Mouse (Mus musculus) liver, embryonic 14.5 days (tissue): ENCODE data around the gene Agap1. TPM values are rescaled to one million over a fixed set of nuclear protein-coding genes. Genes with fewer than 3 reads are reported as not detected.

ENCODE experiments used
- ATAC-seq: fragments of 200-750 bp; cut with Nextera tagmentation; 2 replicates; pipeline ENCODE4 v1.8.0; 2017; ENCODE audit warnings: moderate number of reproducible peaks, mild to moderate bottlenecking, moderate library complexity; ENCODE audit not compliant: insufficient read depth
- DNase-seq, 3 experiments: peaks; one replicate each; pipeline ENCODE4 v3.0.0-alpha.2; 2012 to 2013; ENCODE audit warnings: low read depth in 3 of 3, low spot score in 3 of 3
- H3K27ac ChIP-seq: fragments of 300-500 bp; sonication (generic); 2 replicates; pipeline ENCODE4 v1.5.1; 2014; ENCODE audit warnings: moderate library complexity, mild to moderate bottlenecking, control low read depth, inconsistent platforms
- H3K27me3 ChIP-seq: fragments of 300-500 bp; sonication (generic); 2 replicates; pipeline ENCODE4 v1.6.1; 2014; ENCODE audit warnings: mild to moderate bottlenecking, low read length, moderate library complexity; ENCODE audit not compliant: control insufficient read depth, insufficient read depth
- H3K36me3 ChIP-seq: fragments of 300-500 bp; sonication (generic); replicated peaks from 2 replicates; pipeline ENCODE4 v1.6.1; 2014; ENCODE audit warnings: low read depth; ENCODE audit not compliant: control insufficient read depth, insufficient read depth
- H3K4me1 ChIP-seq, 2 experiments: fragments of 200-500 bp in 1 of 2; fragments of 300-500 bp in 1 of 2; sonication (generic) in 1 of 2; replicated peaks; 2 replicates each; pipeline ENCODE4 v1.6.1; 2012 to 2014; ENCODE audit warnings: antibody characterized with exemption in 1 of 2, inconsistent platforms in 1 of 2, low read length in 1 of 2; ENCODE audit not compliant: control insufficient read depth in 2 of 2, insufficient read depth in 2 of 2
- H3K4me2 ChIP-seq: fragments of 300-500 bp; sonication (generic); 2 replicates; pipeline ENCODE4 v1.6.1; 2014; ENCODE audit warnings: low read depth, mild to moderate bottlenecking, control low read depth, moderate library complexity
- H3K4me3 ChIP-seq, 2 experiments: fragments of 200-500 bp in 1 of 2; fragments of 300-500 bp in 1 of 2; sonication (generic) in 1 of 2; 2 replicates each; pipeline ENCODE4 v1.5.1; 2012 to 2014; ENCODE audit warnings: low read depth in 2 of 2, low read length in 2 of 2, mild to moderate bottlenecking in 2 of 2, control low read depth in 1 of 2, inconsistent platforms in 1 of 2, moderate library complexity in 1 of 2; ENCODE audit not compliant: insufficient read depth in 1 of 2
- H3K9ac ChIP-seq: fragments of 300-500 bp; sonication (generic); replicated peaks from 2 replicates; pipeline ENCODE4 v1.6.1; 2014; ENCODE audit warnings: mild to moderate bottlenecking, control low read depth, moderate library complexity
- H3K9me3 ChIP-seq: fragments of 300-500 bp; sonication (generic); 2 replicates; pipeline ENCODE4 v1.6.1; 2016; ENCODE audit warnings: low read length, mixed read lengths; ENCODE audit not compliant: control insufficient read depth
- CTCF ChIP-seq: IDR thresholded peaks from 2 replicates; pipeline ENCODE4 v1.5.1; 2016; ENCODE audit warnings: antibody characterized with exemption, low read depth, control low read depth
- EP300 ChIP-seq: IDR thresholded peaks from 2 replicates; pipeline ENCODE4 v1.6.1; 2016; ENCODE audit warnings: antibody characterized with exemption, low read depth
- WGBS: fragments of 180-500 bp; shearing (Covaris S2); extraction: QIAGEN DNeasy Blood & Tissue Kit; methylation state at CpG from one replicate; pipeline ENCODE4 v1.1.7; 2014; ENCODE audit not compliant: insufficient replicate concordance; 5-methylcytosine and 5-hydroxymethylcytosine counted together
- polyA plus RNA-seq, 2 experiments: library from polyadenylated mRNA; depleted of rRNA in 1 of 2; stranded (reverse) in 1 of 2; unstranded in 1 of 2; fragments of >200 nt; fragmentation: Nextera tagmentation in 1 of 2; extraction: Ambion mirVana in 1 of 2; gene quantifications; 2 replicates each; pipeline versions ENCODE4 v1.2.1 to v1.2.3; 2012 to 2014

Gene Agap1
- polyA plus RNA-seq, 2 experiments: 1.1 TPM

- no peak for ATAC-seq
- Histone ChIP-seq H3K9ac (no peak overlapping the region), H3K4me3 (no peak overlapping the region), H3K9me3 (no peaks in the 10 kb centered on the region), H3K27ac (no peak overlapping the region), H3K4me1 (0 out of 4 replicates have a peak, but pooled peaks cover 0 to 3% of the 10 kb centered on the region in 2 experiments), H3K27me3 (no peaks in the 10 kb centered on the region), H3K36me3 (no peaks in the 10 kb centered on the region), H3K4me2 (no peak overlapping the region)
- 77% methylated on average over 6 of the region's 6 CpGs for WGBS
- DNase-seq: no peak
- no peak for TF ChIP-seq CTCF
- TF ChIP-seq EP300: no peak
These were observed 32.3 kb downstream of the Agap1 start for GRCm38 (mm10) chr1:89486891-89487290.

GRCm38 (mm10) chr1:89489111-89489971 lies 34.7 kb downstream of the Agap1 start:
- TF ChIP-seq EP300 (no peak), CTCF (no peak)
- H3K4me1 ChIP-seq: 0 out of 4 replicates have a peak, but pooled peaks cover 0 to 3% of the 10 kb centered on the region in 2 experiments
- H3K9ac ChIP-seq: no peak overlapping the region
- ATAC-seq (no peak), DNase-seq (no peak)
- WGBS: 57% methylated on average over 17 of the region's 17 CpGs
- H3K4me2 ChIP-seq: no peak overlapping the region
- no peak overlapping the region for H3K27ac ChIP-seq
- no peaks in the 10 kb centered on the region for H3K9me3 ChIP-seq
- no peak overlapping the region for H3K4me3 ChIP-seq
- no peaks in the 10 kb centered on the region for H3K27me3 ChIP-seq
- H3K36me3 ChIP-seq: no peaks in the 10 kb centered on the region

- WGBS: 72% methylated on average over 5 of the region's 5 CpGs
- Histone ChIP-seq H3K36me3 (no peaks in the 10 kb centered on the region), H3K4me1 (0 out of 4 replicates have a peak, but pooled peaks cover 0 to 3% of the 10 kb centered on the region in 2 experiments), H3K9ac (no peak overlapping the region), H3K4me3 (no peak overlapping the region), H3K9me3 (no peaks in the 10 kb centered on the region), H3K4me2 (no peak overlapping the region), H3K27ac (no peak overlapping the region), H3K27me3 (no peaks in the 10 kb centered on the region)
- no peak for DNase-seq
- TF ChIP-seq EP300: no peak
- no peak for TF ChIP-seq CTCF
- ATAC-seq: no peak
These were observed 38.6 kb downstream of the Agap1 start for GRCm38 (mm10) chr1:89493177-89493576.

GRCm38 (mm10) chr1:89494816-89495215 lies 40.2 kb downstream of the Agap1 start:
- H3K4me1 ChIP-seq: no peaks in the 10 kb centered on the region
- ATAC-seq (no peak), DNase-seq (no peak)
- no peak overlapping the region for H3K4me3 ChIP-seq
- H3K27me3 ChIP-seq: no peaks in the 10 kb centered on the region
- TF ChIP-seq CTCF (no peak), EP300 (no peak)
- no peaks in the 10 kb centered on the region for H3K9me3 ChIP-seq
- WGBS: 67% methylated on average over 1 of the region's 1 CpGs
- H3K27ac ChIP-seq: no peak overlapping the region
- no peaks in the 10 kb centered on the region for H3K36me3 ChIP-seq
- no peak overlapping the region for H3K9ac ChIP-seq
- no peak overlapping the region for H3K4me2 ChIP-seq

- WGBS: 49% methylated on average over 7 of the region's 7 CpGs
- ATAC-seq (no peak), DNase-seq (no peak)
- Histone ChIP-seq H3K27ac (no peak overlapping the region), H3K4me1 (no peaks in the 10 kb centered on the region), H3K4me3 (no peak overlapping the region), H3K36me3 (no peaks in the 10 kb centered on the region), H3K27me3 (no peaks in the 10 kb centered on the region), H3K9me3 (no peaks in the 10 kb centered on the region), H3K4me2 (no peak overlapping the region), H3K9ac (no peak overlapping the region)
- TF ChIP-seq EP300 (no peak), CTCF (no peak)
These were observed 41.6 kb downstream of the Agap1 start for GRCm38 (mm10) chr1:89496204-89496603.
